Mouse (Mus musculus) lung, postnatal 0 days (tissue): ENCODE measurements around the gene Usp15.

Source experiments
- CTCF ChIP-seq: IDR thresholded peaks from 2 replicates; pipeline ENCODE4 v1.5.1; 2016; ENCODE audit warnings: antibody characterized with exemption, mild to moderate bottlenecking
- EP300 ChIP-seq: IDR thresholded peaks from 2 replicates; pipeline ENCODE4 v1.6.1; 2016; ENCODE audit warnings: antibody characterized with exemption, mild to moderate bottlenecking, control low read depth

- TF ChIP-seq CTCF, result no peak
- no peak for TF ChIP-seq EP300
Observed at GRCm38 (mm10) chr10:123199119-123199518, 2.3 kb upstream of the Usp15 start.
